Mouse (Mus musculus) bone marrow, adult 2 months (tissue): ENCODE results near the gene Pld6.

Source experiments
- CTCF ChIP-seq: fragments of 200-500 bp; IDR thresholded peaks from 2 replicates; pipeline ENCODE4 v1.5.1; 2011; ENCODE audit warnings: low read length, control low read depth; ENCODE audit not compliant: control insufficient read depth, insufficient read depth
- POLR2A ChIP-seq: fragments of 200-500 bp; IDR thresholded peaks from 2 replicates; pipeline ENCODE4 v1.6.1; 2011; ENCODE audit warnings: low read depth, mild to moderate bottlenecking, control low read depth, low read length, borderline replicate concordance; ENCODE audit not compliant: control insufficient read depth

GRCm38 (mm10) chr11:59813276-59813675, 25.8 kb upstream of the Pld6 start:
- no peak for TF ChIP-seq POLR2A
- TF ChIP-seq CTCF, result no peak
